Mouse (Mus musculus) left cerebral cortex, postnatal 14 days (tissue): ENCODE measurements around the gene Naa80. TPM values are rescaled to one million over a fixed set of nuclear protein-coding genes. Genes with fewer than 3 reads are reported as not detected.

Experiments used
- DNase-seq, 2 experiments: peaks; one replicate each; pipeline ENCODE4 v3.0.0; 2021 to 2022; ENCODE audit warnings: low spot score in 2 of 2, mixed read lengths in 1 of 2
- intact Hi-C: fragments of 180-260 bp; cut with DNase I; formaldehyde crosslinking; loops from one replicate; pipeline ENCODE4 v1.15.1; 2025
- long read RNA-seq, 2 experiments: library from polyadenylated mRNA; stranded (forward); transcript quantifications; one replicate each; pipeline ENCODE4 v2.0.0; 2021
- total RNA-seq, 2 experiments: library from RNA; stranded (reverse); gene quantifications; 2 replicates each; pipeline ENCODE4 v1.2.3; 2021

The Naa80 gene
- 1 to 10 TPM; 8.7 TPM for total RNA-seq
- long read RNA-seq, experiment 1, partial matches to known transcripts: 2 of 7 reads
- long read RNA-seq, experiment 1, other reads (novel, unspliced or antisense): 3 of 7 reads
- long read RNA-seq, experiment 2, transcript Naa80-201 (2 exons, 2,053 nt): major isoform, 7 of 8 reads
- long read RNA-seq, experiment 2, partial matches to known transcripts: 0 of 8 reads
- long read RNA-seq, experiment 2, other reads (novel, unspliced or antisense): 1 of 8 reads

DNA sequence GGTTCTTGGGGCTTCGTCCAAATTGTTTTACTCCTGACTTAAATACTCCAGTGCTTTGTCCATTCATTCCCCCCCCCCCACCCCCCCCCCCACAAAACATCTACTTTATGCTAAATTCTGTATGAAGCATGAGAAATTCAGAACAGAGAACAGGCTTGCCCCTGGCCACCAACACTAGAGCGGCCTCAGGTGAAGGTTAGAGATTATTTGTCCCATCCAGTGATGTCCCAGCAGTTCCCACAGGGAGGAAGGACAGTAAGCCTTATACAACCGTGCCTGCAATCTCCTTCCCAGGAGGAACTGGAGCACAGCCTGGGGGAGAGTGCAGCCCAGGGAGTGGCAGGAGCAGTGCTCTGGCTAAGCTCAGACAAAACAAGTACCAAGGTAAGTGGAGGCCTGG is at the start of gene Naa80:
Gene Naa80, plus strand, starts transcription at position 301 of the 400 bp plus-strand sequence.
- no peak for DNase-seq
- intact Hi-C loops: no loop called here

DNA sequence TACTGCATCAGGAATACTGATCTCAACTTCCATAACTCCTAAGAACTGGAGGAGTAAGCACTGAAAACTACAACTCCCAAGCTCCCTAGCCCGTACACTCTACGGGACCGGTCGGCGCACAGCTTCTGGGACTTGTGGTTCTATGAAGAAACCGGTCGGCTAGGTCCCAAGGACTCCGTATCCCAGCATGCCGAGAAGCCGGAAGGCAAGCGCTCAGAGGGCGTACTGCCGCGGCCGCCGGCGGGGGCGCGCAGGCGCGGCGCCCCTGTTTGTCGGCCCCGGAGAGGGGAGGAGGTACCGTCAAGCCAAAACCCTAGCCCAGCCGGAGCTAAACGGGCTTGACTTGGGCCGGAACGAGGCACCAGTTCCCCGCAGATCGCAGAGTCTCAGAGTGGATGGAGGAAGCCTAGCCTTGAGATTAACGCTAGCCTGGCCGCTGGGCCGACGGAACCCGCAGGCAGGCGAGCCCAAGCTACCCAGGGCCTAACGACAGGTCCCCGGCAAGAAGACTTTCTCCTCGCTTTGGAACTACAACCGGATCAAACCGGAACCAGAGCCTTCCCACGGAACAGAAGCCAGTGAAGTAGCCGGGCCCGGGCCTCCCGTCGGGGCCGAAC is 44.8 kb upstream of the Naa80 start, which contains the start of gene Tmem115:
Gene Tmem115, plus strand, starts transcription at position 155 of the 617 bp plus-strand sequence.
- intact Hi-C loops: loop anchor here (10.0 kb wide), 1 partner anchor 639 kb away; the partner anchor contains the start of gene Manf
- DNase-seq: peak; percentile 95 to 97

DNA sequence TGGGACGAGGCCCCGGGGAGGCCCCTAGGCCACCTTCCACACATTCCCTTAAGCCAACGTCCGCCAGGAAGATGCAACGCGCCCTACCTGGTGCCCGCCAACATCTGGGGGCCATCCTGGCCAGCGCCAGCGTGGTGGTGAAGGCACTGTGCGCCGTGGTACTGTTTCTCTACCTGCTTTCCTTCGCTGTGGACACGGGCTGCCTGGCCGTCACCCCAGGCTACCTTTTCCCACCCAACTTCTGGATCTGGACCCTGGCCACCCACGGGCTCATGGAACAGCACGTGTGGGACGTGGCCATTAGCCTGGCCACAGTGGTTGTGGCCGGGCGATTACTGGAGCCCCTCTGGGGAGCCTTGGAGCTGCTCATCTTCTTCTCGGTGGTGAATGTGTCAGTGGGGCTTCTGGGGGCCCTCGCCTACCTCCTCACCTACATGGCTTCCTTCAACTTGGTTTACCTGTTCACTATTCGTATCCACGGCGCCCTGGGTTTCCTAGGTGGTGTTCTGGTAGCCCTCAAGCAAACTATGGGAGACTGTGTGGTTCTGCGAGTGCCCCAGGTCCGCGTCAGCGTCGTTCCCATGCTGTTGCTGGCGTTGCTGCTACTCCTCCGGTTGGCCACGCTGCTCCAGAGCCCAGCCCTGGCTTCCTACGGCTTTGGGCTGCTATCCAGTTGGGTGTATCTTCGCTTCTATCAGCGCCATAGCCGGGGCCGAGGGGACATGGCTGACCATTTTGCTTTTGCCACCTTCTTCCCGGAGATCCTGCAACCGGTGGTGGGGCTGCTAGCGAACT is 44.1 kb upstream of the Naa80 start:
- intact Hi-C loops: loop anchor here (10.0 kb wide), 1 partner anchor 640 kb away; the partner anchor contains the start of gene Manf
- DNase-seq: no peak

DNA sequence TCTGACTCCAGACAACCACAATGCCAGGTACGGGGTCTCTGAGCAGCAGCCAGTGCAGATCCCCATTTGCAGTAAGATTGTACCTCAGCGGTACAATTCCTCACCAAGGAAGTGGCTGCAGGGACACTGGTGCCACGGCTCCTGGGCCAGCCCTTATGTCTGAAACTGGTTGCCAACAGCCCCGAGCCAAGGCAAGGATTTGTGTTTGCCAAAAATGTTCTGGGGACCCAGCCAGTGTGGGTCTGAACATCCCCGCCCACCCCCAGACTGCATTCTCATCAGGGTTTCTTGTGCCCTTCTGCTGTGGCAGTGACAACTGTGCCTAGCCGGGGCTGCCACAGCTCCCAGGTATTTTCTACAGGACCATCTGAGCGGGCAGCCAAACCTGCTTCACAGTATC is 40.5 kb upstream of the Naa80 start:
- intact Hi-C loops: loop anchor here (10.0 kb wide), 1 partner anchor 643 kb away; the partner anchor contains the start of gene Manf
- DNase-seq: no peak

DNA sequence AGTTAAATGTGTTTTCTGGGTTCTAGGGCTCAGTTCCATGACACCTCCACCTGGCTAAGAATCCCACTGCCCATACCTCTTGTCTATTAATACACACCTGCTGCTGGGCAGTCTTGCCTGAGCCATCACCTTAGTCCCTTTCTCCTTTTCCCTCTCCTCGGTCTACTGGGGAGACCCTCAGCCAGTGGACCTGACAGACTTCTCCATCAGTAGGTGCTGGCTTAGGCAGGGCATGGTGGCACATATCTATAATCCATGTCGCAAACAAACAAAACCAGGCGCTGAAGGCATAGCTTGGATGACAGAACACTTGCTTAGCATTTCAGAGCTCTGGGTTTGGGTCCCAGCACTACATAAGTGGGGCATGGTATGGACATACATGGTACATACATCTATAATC is 40.0 kb upstream of the Naa80 start:
- intact Hi-C loops: loop anchor here (10.0 kb wide), 1 partner anchor 644 kb away; the partner anchor contains the start of gene Manf

DNA sequence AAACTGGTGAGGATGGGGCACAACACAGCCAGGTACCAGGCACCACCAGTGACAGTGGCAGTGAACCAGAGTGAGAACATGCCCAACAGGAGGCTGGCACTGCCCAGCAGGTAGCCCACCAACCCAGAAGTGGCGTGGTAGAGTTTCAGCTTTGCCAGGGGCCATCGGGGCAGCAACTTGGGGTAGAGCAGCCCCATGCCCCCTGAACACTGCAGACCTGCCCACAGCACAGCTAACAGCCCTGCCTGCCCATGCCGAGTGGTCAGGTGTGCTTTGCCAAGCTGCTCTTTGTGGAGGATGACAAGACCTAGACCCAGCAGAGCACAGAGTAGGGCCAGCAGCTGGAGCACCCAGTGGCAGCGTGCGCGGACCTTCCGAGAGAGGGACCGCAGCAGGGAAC is 38.7 kb upstream of the Naa80 start:
- intact Hi-C loops: loop anchor here (10.0 kb wide), 1 partner anchor 645 kb away; the partner anchor contains the start of gene Manf
- no peak for DNase-seq

More for the DNA sequence above, 40.0 kb upstream of the Naa80 start:
- no peak for DNase-seq

DNA sequence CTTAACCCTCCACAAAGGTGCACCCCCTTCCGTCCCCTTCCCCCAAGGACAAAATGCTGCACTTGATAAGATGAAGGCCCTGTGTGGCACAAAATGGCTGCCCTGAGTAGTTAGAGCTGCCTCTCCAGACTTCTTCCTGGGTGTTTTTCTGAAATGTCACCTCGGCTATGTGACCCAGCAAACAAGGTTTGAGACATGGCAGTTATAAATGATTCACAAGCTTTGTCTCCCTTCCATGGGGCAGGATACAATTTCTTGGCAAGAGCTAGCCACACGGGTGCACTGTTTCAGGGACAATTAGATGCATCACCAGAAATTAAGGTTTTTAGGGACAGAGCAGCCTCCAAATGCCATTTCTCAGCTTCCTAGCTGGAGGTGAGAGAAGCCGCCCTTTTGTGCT is 38.3 kb upstream of the Naa80 start:
- DNase-seq: no peak
- intact Hi-C loops: no loop called here

DNA sequence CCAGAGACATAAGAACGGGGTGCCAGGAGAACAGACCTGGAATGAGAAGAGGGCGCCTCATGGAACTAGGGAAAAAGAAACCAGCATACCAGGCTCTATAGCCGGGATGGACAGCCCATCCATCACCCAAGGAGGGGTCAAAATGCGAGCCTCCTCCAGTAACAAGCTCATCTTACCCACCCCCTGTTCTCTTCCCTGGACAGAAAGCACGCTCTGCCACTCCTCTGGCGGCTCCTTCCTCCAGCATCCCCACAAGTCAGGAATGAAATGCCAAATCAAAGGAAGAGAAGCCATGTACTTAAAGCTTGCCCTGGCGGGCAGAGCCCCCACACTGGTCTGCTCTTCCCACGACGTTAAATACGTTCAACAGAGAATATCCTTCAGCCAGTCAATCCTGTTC is 37.7 kb upstream of the Naa80 start:
- intact Hi-C loops: no loop called here
- no peak for DNase-seq

DNA sequence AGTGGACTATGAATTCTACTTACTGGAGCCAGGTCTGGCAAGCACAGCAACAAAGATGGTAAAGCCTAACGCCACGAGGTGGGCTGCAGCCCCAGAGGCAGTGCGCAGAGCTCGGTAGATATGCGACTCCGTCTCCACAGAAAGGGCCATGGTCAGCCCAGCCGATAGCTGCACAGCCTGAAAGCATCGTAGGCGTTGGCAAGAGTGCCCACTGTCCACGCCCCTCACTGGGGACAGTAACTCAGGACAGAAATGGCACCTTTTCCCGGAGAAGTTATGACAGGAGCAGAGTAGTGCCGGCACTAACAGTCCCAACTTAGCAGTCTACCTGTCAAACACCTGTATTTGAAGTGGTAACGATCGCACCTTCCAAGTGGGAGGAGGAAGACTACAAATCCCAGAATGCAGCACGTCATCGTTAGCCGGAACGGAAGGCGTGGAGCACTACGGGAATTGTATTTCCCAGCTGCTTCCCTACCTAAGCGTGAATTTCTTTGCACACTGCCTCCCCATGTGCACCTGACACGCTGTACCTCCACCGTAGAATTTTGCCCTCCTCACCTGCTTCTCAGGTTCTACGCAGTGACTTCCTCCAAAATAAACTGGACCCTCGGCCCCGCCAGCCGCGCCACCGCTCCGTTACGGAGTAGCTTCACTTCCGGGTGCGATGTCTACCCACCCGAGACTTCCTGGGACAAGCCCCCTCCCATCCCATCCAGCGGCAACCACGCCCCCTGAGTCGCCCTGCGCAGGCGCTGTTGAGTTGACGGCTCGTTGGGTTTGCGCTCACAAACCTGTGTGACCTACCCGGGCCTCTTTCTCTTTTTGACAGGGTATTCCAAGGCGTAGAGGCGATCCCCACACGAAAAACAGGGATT is 37.0 kb upstream of the Naa80 start, which contains the start of the genes Cyb561d2 and Nprl2:
Gene Cyb561d2, minus strand, starts transcription at position 720 of the 878 bp plus-strand sequence.
Gene Nprl2, plus strand, starts transcription at position 753 of the 878 bp plus-strand sequence.
- intact Hi-C loops: no loop called here
- DNase-seq: peak; percentile 92 to 94

DNA sequence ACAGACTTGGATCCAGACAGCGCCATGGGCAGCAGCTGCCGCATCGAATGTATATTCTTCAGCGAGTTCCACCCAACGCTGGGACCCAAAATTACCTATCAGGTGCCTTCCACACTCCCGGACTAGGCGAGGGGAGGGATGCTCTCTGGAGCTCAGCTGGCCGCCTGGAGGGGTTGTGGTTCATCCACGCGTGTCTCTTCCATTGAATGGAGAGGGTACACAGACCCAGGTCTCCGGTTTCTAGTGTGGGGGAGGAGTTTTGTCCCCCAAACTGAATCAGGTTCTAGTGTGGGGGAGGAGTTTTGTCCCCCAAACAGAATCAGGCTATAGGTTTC is 36.4 kb upstream of the Naa80 start:
- DNase-seq: no peak
- intact Hi-C loops: no loop called here

DNA sequence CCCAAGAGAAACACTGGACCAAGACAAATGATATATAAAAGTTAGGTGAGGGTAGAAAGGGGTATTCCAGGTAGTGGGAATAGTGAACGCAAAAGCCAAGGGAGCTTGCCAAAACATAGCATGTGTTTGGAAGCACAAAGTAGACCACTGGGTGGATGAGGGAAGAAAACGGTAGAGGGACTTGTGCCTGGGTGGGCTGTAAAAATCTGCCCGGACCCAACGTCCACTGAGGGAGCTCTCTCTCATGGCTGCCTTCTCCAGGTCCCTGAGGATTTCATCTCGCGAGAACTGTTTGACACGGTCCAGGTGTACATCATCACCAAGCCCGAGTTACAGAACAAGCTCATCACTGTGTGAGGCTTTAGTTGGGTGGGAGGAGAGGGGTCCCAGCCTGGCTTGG is 36.0 kb upstream of the Naa80 start:
- intact Hi-C loops: no loop called here
- no peak for DNase-seq

DNA sequence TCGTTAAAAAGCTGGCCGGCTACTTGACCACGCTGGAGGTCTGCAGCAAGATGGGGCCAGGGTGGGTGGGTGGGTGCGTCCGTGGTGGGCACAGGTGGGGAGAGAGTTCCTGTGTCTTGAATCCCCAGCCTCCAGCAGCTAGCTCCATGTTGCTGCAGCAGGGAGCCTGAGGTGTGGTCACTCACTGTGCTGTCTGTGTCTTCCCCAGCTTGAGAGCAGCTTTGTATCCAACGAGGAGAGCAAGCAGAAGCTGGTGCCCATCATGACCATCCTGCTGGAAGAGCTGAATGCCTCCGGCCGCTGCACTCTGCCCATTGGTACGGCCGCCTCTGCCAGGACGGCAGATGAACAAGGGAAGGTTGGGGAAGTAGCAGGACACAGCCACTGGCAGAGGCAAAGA is 35.4 kb upstream of the Naa80 start:
- DNase-seq: no peak
- intact Hi-C loops: no loop called here

DNA sequence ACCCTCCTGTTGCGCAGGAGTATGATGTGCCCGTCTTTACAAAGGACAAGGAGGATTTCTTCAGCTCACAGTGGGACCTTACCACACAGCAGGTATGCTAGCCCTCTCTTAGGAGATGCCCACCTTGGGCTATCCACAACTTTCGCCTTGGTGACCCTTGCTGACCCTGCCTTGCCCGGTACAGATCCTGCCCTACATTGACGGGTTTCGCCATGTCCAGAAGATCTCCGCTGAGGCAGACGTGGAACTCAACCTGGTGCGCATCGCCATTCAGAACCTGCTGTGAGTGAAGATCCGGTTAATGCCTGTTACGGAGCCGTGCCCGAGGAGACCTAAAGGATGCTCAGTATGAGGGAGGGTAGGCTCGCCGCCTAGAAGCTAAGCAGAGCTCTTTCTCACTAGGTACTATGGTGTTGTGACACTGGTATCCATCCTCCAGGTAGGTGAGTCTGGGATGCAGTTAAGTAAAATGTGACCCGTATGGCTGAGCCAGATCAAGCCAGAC is 34.4 kb upstream of the Naa80 start:
- no peak for DNase-seq
- intact Hi-C loops: no loop called here

DNA sequence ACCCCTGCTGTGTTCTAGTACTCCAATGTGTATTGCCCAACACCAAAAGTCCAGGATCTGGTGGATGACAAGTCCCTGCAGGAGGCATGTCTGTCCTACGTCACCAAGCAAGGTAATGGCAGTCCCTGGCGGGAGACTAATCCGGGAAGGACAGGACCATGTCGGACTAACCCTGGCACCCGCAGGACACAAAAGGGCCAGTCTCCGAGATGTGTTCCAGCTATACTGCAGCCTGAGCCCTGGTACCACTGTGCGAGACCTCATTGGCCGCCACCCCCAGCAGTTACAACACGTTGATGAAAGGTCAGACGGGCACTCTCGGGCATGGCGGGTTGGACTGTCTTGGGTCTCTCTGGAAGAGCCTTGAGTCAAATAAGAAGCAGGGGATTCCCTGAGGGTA is 34.0 kb upstream of the Naa80 start:
- intact Hi-C loops: no loop called here
- DNase-seq: no peak

DNA sequence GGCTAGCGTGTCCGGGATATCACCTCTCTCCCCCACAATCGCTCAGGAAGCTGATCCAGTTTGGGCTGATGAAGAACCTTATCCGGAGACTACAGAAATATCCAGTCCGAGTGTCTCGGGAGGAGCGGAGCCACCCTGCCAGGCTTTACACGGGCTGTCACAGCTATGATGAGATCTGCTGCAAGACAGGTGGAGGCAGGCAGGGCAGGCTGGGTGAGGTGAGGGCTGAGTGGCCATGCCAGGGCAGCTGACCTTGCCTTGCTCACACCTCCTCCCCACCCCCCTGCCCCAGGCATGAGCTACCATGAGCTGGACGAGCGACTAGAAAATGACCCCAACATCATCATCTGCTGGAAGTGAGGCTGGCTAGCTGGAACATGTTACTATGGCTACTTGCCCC is 33.5 kb upstream of the Naa80 start:
- DNase-seq: no peak
- intact Hi-C loops: no loop called here

DNA sequence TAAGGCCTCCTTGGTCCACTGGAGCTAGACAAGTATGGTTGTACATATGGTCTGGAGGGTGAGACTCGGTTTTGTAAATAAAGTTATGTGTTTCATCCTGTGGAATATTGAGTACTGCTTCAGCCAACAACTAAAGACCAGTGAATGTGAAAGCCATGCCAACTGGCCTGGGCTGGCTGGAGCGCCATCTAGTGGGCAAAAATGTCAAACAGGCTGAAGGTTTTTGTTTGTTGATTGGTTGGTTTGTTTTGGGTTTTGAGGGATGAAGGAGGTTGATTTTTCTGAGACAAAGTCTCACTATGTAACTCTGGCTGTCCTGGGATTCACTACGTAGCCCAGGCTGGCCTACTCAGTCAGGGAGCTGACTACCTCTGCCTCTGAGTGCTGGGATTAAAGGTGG is 33.1 kb upstream of the Naa80 start:
- peak; percentile 79 to 81 for DNase-seq
- intact Hi-C loops: no loop called here

DNA sequence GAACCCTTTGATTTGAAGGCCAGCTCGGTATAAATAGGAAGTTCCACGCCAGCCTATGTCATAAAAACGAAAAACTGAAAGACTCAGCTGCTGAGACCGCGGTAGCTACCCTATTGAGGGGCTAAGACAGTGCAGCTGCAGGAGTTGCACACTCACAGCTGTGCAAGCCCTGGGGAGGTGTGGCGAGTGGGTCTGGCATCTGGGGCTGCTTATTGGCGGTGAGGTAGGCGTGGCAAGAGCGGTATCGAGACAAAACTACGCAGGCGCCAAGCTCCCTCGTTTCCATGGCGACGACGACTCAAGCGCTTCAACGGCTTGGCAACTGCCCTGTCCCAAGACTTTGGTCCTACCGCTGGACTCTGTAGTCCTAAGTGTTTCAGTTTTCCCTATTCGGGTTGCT is 31.7 kb upstream of the Naa80 start, which contains the start of gene Zmynd10:
Gene Zmynd10, plus strand, starts transcription at position 273 of the 400 bp plus-strand sequence.
- peak; percentile 90 to 92 for DNase-seq
- intact Hi-C loops: no loop called here

DNA sequence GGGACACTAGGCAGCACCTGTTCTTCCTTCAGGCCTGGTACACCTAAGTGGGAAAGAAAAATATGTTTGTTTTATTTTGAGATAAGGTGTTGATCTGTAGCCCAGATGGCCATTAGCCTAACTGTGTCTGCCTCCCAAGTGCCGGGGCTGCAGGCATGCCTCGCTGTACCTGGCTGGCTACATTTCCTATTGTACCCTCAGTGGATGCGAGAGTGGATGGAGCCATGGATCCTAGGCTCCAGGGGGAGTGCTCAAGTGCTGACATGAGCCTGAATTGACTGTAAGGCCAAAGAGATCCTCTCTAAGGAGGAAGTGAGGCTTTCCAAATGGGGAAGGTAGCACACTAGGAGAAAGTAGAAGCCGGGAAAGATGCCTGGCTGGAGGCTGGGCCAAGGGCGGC is 30.7 kb upstream of the Naa80 start:
- intact Hi-C loops: no loop called here
- DNase-seq: no peak

DNA sequence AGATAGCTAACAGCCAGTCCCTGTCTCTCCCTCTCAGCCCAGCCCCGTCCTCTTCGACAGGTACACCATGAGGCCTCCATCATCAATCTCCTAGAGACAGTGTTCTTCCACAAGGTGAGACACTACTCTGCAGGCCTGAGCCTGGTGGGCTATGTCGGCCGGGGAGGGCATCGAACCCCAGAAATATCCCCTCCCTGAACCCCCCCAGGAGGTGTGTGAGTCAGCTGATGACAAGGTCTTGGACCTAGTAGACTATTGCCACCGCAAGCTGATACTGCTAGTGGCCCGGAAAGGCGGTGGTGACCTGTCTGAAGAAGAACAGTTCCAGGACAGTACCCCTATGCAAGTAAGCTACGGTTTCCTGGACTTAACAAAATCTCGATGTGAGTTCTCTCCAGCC is 29.9 kb upstream of the Naa80 start:
- no peak for DNase-seq
- intact Hi-C loops: no loop called here
